Mouse (Mus musculus): ENCODE data around the gene Hmx2. TPM values are rescaled to one million over a fixed set of nuclear protein-coding genes. Genes with fewer than 3 reads are reported as not detected.
A peak's percentile ranks its signal among the peaks of the same experiment; 100 is the strongest.

The Hmx2 gene
- total RNA-seq, 2 experiments from 2014 or later, result not detected

- peak in 1 of 2 experiments; percentile 42 for DNase-seq
Measured at GRCm38 (mm10) chr7:131556541-131557271, 8.1 kb downstream of the Hmx2 start.

GRCm38 (mm10) chr7:131557751-131558150 is 9.2 kb downstream of the Hmx2 start:
- no peak for DNase-seq

GRCm38 (mm10) chr7:131559986-131560696 is 11.6 kb downstream of the Hmx2 start, which contains the start of gene Bub3:
Bub3 (plus strand) TSS chr7:131560222.
- DNase-seq, result peak; percentile 95 to 96

- no peak for DNase-seq
Measured at GRCm38 (mm10) chr7:131560697-131561042, 12.1 kb downstream of the Hmx2 start.

GRCm38 (mm10) chr7:131575246-131575645 is 26.7 kb downstream of the Hmx2 start:
- no peak for DNase-seq

GRCm38 (mm10) chr7:131582178-131582577 is 33.6 kb downstream of the Hmx2 start:
- no peak for DNase-seq

GRCm38 (mm10) chr7:131585551-131585950 is 37.0 kb downstream of the Hmx2 start:
- no peak for DNase-seq

- DNase-seq, result no peak
Measured at GRCm38 (mm10) chr7:131597779-131598482, 49.4 kb downstream of the Hmx2 start.

GRCm38 (mm10) chr7:131598483-131598824 is 49.9 kb downstream of the Hmx2 start:
- DNase-seq, result no peak

- DNase-seq, result no peak
Measured at GRCm38 (mm10) chr7:131602106-131602505, 53.5 kb downstream of the Hmx2 start.

GRCm38 (mm10) chr7:131603186-131603585 is 54.6 kb downstream of the Hmx2 start:
- no peak for DNase-seq

GRCm38 (mm10) chr7:131604946-131605345 is 56.4 kb downstream of the Hmx2 start:
- DNase-seq, result no peak

- no peak for DNase-seq
Measured at GRCm38 (mm10) chr7:131605481-131605880, 56.9 kb downstream of the Hmx2 start.

Other genes starting within 250 kb of the Hmx2 start
- under 1 TPM; 0.21 to 0.42 TPM for gene Cuzd1, start 226.5 kb upstream of the Hmx2 start, total RNA-seq (2021)
- gene Fam24b, start 219.3 kb upstream of the Hmx2 start, total RNA-seq (2021), result not detected
- not detected for gene Fam24a, start 214.9 kb upstream of the Hmx2 start, total RNA-seq (2021)
- gene 2310057M21Rik, start 186.0 kb upstream of the Hmx2 start, total RNA-seq (2021), result 10 to 100 TPM; 15.0 to 17.5 TPM
- gene Pstk, start 177.6 kb upstream of the Hmx2 start, total RNA-seq (2021), result 10 to 100 TPM; 46.5 to 52.9 TPM
- 10 to 100 TPM; 29.2 to 37.8 TPM for gene Ikzf5, start 138.3 kb upstream of the Hmx2 start, total RNA-seq (2021)
- gene Acadsb, start 138.2 kb upstream of the Hmx2 start, total RNA-seq (2021), result 100 to 1,000 TPM; 223 to 272 TPM
- gene Hmx3, start 5.9 kb upstream of the Hmx2 start, total RNA-seq (2021), result not detected
- gene Bub3, start 11.4 kb downstream of the Hmx2 start, total RNA-seq (2021), result 10 to 100 TPM; 28.7 to 29.2 TPM

Data from heart, adult 18-20 months (tissue).